Mouse (Mus musculus): Measurements from ENCODE around the gene Rtn3. TPM values are rescaled to one million over a fixed set of nuclear protein-coding genes. Genes with fewer than 3 reads are reported as not detected.
A peak's percentile ranks its signal among the peaks of the same experiment; 100 is the strongest.

The Rtn3 gene
- polyA plus RNA-seq, 1 experiment from 2014 or later, result 380 TPM

DNA sequence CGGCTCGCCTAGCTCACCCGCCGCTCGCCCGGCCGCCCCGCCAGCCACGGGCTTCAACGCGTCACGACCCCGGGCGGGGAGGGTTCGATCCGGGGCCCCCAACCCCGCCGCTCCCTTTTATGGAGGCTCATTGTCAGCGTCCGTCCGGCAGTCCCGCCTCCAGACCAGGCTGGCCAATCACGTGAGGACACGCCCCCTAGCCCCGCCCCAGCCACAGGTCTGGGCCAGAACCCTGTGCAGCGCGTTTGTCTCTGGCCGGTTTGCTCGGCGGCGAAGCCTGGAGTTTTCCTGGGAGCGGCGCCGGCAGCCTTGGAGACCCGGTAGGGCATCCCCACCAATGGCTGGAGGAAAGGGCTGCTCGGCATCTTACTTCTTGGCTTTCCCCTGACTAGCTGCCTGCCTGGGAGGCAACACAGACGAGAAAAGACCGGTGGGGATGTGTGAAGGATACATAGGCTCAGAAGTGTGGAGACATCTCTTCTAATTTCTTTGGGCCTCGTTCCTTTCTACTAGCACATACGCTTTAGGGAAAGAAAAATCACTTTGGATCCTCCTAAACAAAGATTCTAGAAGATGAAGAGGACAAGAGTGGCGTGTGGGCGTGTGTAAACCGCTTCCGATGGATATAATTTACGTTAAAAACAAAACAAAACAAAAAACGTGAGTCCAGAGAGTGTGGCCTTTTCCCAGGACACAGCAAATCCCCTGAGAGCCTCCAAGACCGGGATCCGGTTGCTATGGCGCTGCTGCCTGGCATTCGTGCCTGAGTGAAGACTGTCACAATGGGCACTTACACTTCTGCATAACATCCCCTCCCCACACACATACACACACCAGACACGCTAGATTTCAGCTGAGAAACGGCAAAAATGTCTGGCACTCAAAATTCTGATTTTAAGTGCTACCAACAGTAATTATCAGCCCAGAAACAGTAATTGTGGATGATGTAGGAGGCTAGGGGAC is 99.9 kb downstream of the Rtn3 start, which contains the start of gene Spindoc:
TSS of gene Spindoc (minus strand) at position 92 of the 963 bp plus-strand sequence.
- H3K27ac ChIP-seq, result peak within 1 kb of the TSS; percentile 94
- H3K4me1 ChIP-seq, result peaks cover 42% of the 10 kb centered on the region
- peak within 1 kb of the TSS; percentile 95 for H3K9ac ChIP-seq
- H3K4me3 ChIP-seq, result peak within 1 kb of the TSS; percentile 87
- H3K36me3 ChIP-seq, result peaks cover 6% of the 10 kb centered on the region
- ATAC-seq (ENCODE audit: low FRiP score), result peak; percentile 98
- H3K27me3 ChIP-seq, result no peaks in the 10 kb centered on the region
- peaks cover 3% of the 10 kb centered on the region; the same call in 1 of the 2 replicates for H3K9me3 ChIP-seq (replicated peaks)
- WGBS, result 1% methylated on average over 33 of the region's 52 CpGs
- peak within 1 kb of the TSS; percentile 78 for H3K4me2 ChIP-seq (replicated peaks)

DNA sequence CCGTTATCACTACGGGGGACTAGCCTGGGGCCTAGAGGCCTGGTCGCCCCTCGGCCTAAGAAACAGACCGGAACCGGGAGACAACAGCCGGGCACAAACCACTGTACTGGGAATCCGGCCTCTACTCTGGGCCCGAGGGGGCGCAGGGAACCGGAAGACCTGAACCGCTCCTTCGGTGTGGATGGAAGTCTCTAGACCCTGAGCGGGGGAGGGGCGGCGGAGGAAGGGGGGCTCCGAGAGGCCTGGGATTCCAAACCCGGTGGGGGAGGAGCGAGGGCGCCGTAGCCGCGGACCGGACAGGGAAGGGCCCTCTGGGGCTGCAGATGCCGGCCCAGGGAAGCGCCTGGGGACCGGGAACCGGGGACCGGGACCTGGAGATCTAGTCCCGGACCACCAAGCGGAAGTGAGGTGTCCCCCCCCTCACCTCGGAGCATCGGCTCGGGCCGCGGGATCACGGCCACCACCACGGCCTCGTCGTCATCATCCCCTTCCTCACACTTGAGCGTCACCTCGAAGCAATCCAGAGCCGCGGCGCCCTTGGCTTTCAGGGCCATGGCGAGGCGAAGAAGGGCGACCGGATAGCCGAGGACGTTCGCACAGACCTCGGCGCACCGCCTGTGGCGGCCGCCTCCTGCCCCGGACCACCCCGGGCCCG is 100.7 kb downstream of the Rtn3 start:
- peak overlapping the region; percentile 78 for H3K4me2 ChIP-seq (replicated peaks)
- no peaks in the 10 kb centered on the region for H3K27me3 ChIP-seq
- peak overlapping the region; percentile 94 for H3K27ac ChIP-seq
- WGBS, result under 1% methylated on average over 59 of the region's 60 CpGs
- H3K4me1 ChIP-seq, result peaks cover 42% of the 10 kb centered on the region
- H3K9me3 ChIP-seq (replicated peaks), result peaks cover 3% of the 10 kb centered on the region; the same call in 1 of the 2 replicates
- peak overlapping the region; percentile 95 for H3K9ac ChIP-seq
- H3K4me3 ChIP-seq, result peak overlapping the region; percentile 87
- peaks cover 6% of the 10 kb centered on the region for H3K36me3 ChIP-seq
- peak; percentile 66 for ATAC-seq (ENCODE audit: low FRiP score)

DNA sequence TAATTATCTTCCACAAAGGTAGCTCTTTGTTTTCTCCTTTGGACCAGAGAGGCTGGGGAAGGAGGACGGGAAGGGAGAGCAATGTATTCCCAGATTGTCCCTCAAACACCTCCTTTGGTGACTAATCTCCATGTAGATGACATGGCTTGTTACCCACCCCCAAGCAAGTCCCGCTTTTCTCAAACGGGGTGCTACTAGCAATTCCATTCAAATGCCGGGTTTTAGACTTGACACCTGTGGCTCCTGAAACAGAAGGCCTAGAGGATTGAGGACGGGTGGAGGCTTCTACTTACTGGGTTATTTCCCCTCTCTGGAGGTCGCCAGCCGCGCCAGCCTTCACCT is 101.2 kb downstream of the Rtn3 start:
- Histone ChIP-seq H3K4me2 (replicated peaks) (peak overlapping the region; percentile 78), H3K4me1 (peaks cover 42% of the 10 kb centered on the region), H3K4me3 (peak overlapping the region; percentile 87), H3K27me3 (no peaks in the 10 kb centered on the region), H3K27ac (peak overlapping the region; percentile 94), H3K36me3 (peaks cover 8% of the 10 kb centered on the region), H3K9ac (peak overlapping the region; percentile 95), H3K9me3 (replicated peaks) (peaks cover 3% of the 10 kb centered on the region; the same call in 1 of the 2 replicates)
- ATAC-seq (ENCODE audit: low FRiP score), result no peak
- 2% methylated on average over 8 of the region's 8 CpGs for WGBS

DNA sequence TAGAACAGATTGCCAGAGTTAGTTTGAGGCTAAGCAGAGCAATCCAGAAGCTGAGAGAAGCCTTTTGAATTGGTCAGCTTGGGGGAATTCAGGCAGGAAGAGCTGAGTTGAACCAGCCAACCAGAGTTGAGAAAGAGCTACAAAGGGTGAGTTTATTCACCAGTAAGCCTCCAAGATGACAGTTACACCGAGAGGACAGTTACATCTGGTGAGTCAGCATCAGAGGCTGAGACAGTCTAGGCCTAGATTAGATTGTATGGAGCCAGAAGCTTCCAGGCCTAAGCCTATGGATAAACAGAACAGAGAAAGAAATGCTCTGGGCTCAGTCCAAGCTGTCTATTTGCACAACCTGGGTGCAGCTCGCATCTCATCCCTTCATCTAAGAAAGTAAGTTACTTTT is 105.4 kb downstream of the Rtn3 start:
- H3K27ac ChIP-seq, result no peak overlapping the region
- no peak overlapping the region for H3K4me3 ChIP-seq
- WGBS, result 88% methylated on average over 2 of the region's 2 CpGs
- no peaks in the 10 kb centered on the region for H3K9me3 ChIP-seq (replicated peaks)
- H3K27me3 ChIP-seq, result no peaks in the 10 kb centered on the region
- H3K36me3 ChIP-seq, result peaks cover 43% of the 10 kb centered on the region
- H3K4me2 ChIP-seq (replicated peaks), result no peak overlapping the region
- H3K4me1 ChIP-seq, result peaks cover 29% of the 10 kb centered on the region
- no peak for ATAC-seq (ENCODE audit: low FRiP score)
- no peak overlapping the region for H3K9ac ChIP-seq

Small RNAs within 50 kb of the gene (microRNA-seq; reads per million reads assigned to microRNA genes)
- gene Mir6991, result 4.6 reads per million, percentile 11 among the genes with 10 or more reads in this experiment

Other genes with a start within 250 kb of the Rtn3 start
- gene Naa40, start 242.1 kb downstream of the Rtn3 start, polyA plus RNA-seq (2016; fragmentation: Nextera tagmentation; extraction: Ambion mirVana), result 75.9 and 77.6 TPM in 2 replicates
- gene Rcor2, start 216.0 kb downstream of the Rtn3 start, polyA plus RNA-seq (2016; fragmentation: Nextera tagmentation; extraction: Ambion mirVana), result 62.5 and 66.6 TPM in 2 replicates
- gene Mark2, start 141.4 kb downstream of the Rtn3 start, polyA plus RNA-seq (2016; fragmentation: Nextera tagmentation; extraction: Ambion mirVana), result 62.1 and 64.2 TPM in 2 replicates
- gene Spindoc, start 100.3 kb downstream of the Rtn3 start, polyA plus RNA-seq (2016; fragmentation: Nextera tagmentation; extraction: Ambion mirVana), result 37.8 and 44.1 TPM in 2 replicates
- gene 2700081O15Rik, start 65.7 kb downstream of the Rtn3 start, polyA plus RNA-seq (2016; fragmentation: Nextera tagmentation; extraction: Ambion mirVana), result 18.0 and 20.1 TPM in 2 replicates
- 9.4 and 10.5 TPM in 2 replicates for gene Atl3, start 10.8 kb upstream of the Rtn3 start, polyA plus RNA-seq (2016; fragmentation: Nextera tagmentation; extraction: Ambion mirVana)
- gene Pla2g16, start 74.2 kb upstream of the Rtn3 start, polyA plus RNA-seq (2016; fragmentation: Nextera tagmentation; extraction: Ambion mirVana), result 2.8 and 4.8 TPM in 2 replicates
- gene Lgals12, start 123.9 kb upstream of the Rtn3 start, polyA plus RNA-seq (2016; fragmentation: Nextera tagmentation; extraction: Ambion mirVana), result 0.10 and 0.12 TPM in 2 replicates
- gene Hrasls5, start 129.3 kb upstream of the Rtn3 start, polyA plus RNA-seq (2016; fragmentation: Nextera tagmentation; extraction: Ambion mirVana), result not detected in 2 replicates
- gene Slc22a19, start 228.0 kb upstream of the Rtn3 start, polyA plus RNA-seq (2016; fragmentation: Nextera tagmentation; extraction: Ambion mirVana), result 0.10 TPM in 1 of 2 replicates, not detected in the other

Data from hindbrain, embryonic 12.5 days (tissue).